ENCODE assay signal across 29 mouse cellular contexts in the genomic region with DNA sequence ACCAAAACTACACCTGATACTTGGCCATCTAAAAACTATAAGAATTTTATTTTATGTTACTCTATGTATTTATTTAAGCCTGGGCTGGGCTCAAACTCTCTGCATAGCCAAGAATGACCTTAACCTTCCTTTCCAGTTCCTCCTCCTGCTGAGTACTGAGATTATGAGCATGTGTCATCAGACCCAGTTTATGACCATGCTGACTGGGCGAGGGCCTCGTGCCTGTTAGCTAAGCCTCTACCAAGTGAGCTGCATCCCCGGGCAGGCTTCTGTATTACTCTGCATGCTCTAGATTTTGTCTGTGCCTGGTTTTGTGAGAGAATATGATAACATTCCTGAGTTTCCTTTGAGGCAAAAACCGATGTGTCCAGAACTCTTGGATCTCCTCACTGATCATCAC.
DNase-seq lines count a peak whose midpoint lies in the region; ATAC-seq and TF ChIP-seq lines count a peak whose summit lies in the region.
"Had no signal": no experiment of that assay in that cellular context is flagged by ENCODE, and none has a peak within 500 bp of the region (broad histone marks: within the 10 kb centered on the region; RNA-seq: fewer than 3 reads in every experiment).

No protein-coding gene starts in this region.

- DNase-seq in heart, adult 11 months, result peak; percentile 85
- peak; percentile 27 for DNase-seq in adrenal gland, postnatal 25 days
- DNase-seq in layer of hippocampus, adult 2 months (ENCODE audit: low spot score in 2 of 2), result no peak
- no peak for DNase-seq in frontal cortex, postnatal 25 days (ENCODE audit: low spot score in 2 of 2)
- no peak for DNase-seq in urinary bladder, postnatal 25 days (ENCODE audit: low spot score)
- DNase-seq: cerebellum, adult 11 months; cerebellum, adult 9-10 months; cerebellum, postnatal 36 days; kidney, adult 11 months; kidney, postnatal 36 days; layer of hippocampus, adult 9-11 months; liver; lung, adult 2 months; lung, postnatal 10 days; retina, postnatal 1 day; right cerebral cortex, postnatal 25 days; spleen, adult 18-20 months; thymus, adult 2 months; thymus, postnatal 36 days had no signal

- no peaks in the 10 kb centered on the region for H3K4me1 ChIP-seq in heart, embryonic 11.5 days (ENCODE audit: control insufficient read depth, insufficient read depth, low read length)
- H3K4me1 ChIP-seq in intestine, embryonic 16.5 days (ENCODE audit: control insufficient read depth, insufficient read depth, low read length), result no peaks in the 10 kb centered on the region
- H3K4me1 ChIP-seq: forebrain, embryonic 15.5 days; heart, embryonic 15.5 days; midbrain, embryonic 15.5 days; neural tube, embryonic 15.5 days had no signal

- WGBS in heart, embryonic 11.5 days (ENCODE audit: insufficient replicate concordance), result 89% methylated on average over 4 of the region's 4 CpGs
- 61% methylated on average over 4 of the region's 4 CpGs for WGBS in intestine, embryonic 16.5 days

- no peak overlapping the region for H3K4me2 ChIP-seq in heart, embryonic 11.5 days
- H3K4me2 ChIP-seq in intestine, embryonic 16.5 days (ENCODE audit: low read depth, low read length), result no peak overlapping the region
- H3K4me2 ChIP-seq: embryonic facial prominence, embryonic 13.5 days; forebrain, embryonic 15.5 days; heart, embryonic 15.5 days; midbrain, embryonic 15.5 days; neural tube, embryonic 15.5 days had no signal

- no peak for TF ChIP-seq CTCF in layer of hippocampus, adult 2 months (conservative IDR thresholded peaks at IDR 0.05)

- H3K9ac ChIP-seq in heart, embryonic 11.5 days (ENCODE audit: low read depth, low read length), result no peak overlapping the region
- H3K9ac ChIP-seq in intestine, embryonic 16.5 days (ENCODE audit: low read depth, low read length), result no peak overlapping the region
- H3K9ac ChIP-seq: embryonic facial prominence, embryonic 13.5 days; forebrain, embryonic 15.5 days; heart, embryonic 15.5 days; liver, embryonic 14.5 days; midbrain, embryonic 15.5 days; neural tube, embryonic 15.5 days had no signal

- H3K9me3 ChIP-seq in heart, embryonic 11.5 days (replicated peaks; ENCODE audit: control insufficient read depth, low read length), result no peaks in the 10 kb centered on the region
- no peaks in the 10 kb centered on the region for H3K9me3 ChIP-seq in intestine, embryonic 16.5 days (ENCODE audit: control insufficient read depth, low read length)
- H3K9me3 ChIP-seq: embryonic facial prominence, embryonic 13.5 days; forebrain, embryonic 10.5 days; forebrain, embryonic 15.5 days; heart, embryonic 15.5 days; midbrain, embryonic 15.5 days; neural tube, embryonic 15.5 days had no signal

- H3K27me3 ChIP-seq in heart, embryonic 11.5 days (ENCODE audit: control insufficient read depth, insufficient read depth, low read length), result no peaks in the 10 kb centered on the region
- no peaks in the 10 kb centered on the region for H3K27me3 ChIP-seq in intestine, embryonic 16.5 days (replicated peaks; ENCODE audit: control insufficient read depth, insufficient read depth, low read length)
- H3K27me3 ChIP-seq: embryonic facial prominence, embryonic 13.5 days; forebrain, embryonic 15.5 days; heart, embryonic 15.5 days; midbrain, embryonic 15.5 days; neural tube, embryonic 15.5 days had no signal

- H3K27ac ChIP-seq in heart, embryonic 11.5 days (ENCODE audit: low read depth, low read length), result no peak overlapping the region
- no peak overlapping the region for H3K27ac ChIP-seq in intestine, embryonic 16.5 days (ENCODE audit: low read length)
- H3K27ac ChIP-seq in layer of hippocampus, adult 2 months, result no peak overlapping the region
- H3K27ac ChIP-seq: embryonic facial prominence, embryonic 13.5 days; forebrain, embryonic 10.5 days; forebrain, embryonic 15.5 days; heart, embryonic 15.5 days; liver, embryonic 14.5 days; midbrain, embryonic 15.5 days; neural tube, embryonic 15.5 days had no signal

- no peaks in the 10 kb centered on the region for H3K36me3 ChIP-seq in heart, embryonic 11.5 days (ENCODE audit: control insufficient read depth, insufficient read depth, low read length)
- H3K36me3 ChIP-seq in intestine, embryonic 16.5 days (ENCODE audit: control insufficient read depth, insufficient read depth, low read length), result no peaks in the 10 kb centered on the region
- H3K36me3 ChIP-seq: embryonic facial prominence, embryonic 13.5 days; forebrain, embryonic 15.5 days; midbrain, embryonic 15.5 days; neural tube, embryonic 15.5 days had no signal

- ATAC-seq in heart, embryonic 11.5 days (replicated peaks; ENCODE audit: insufficient number of reproducible peaks, low FRiP score, low TSS enrichment), result no peak
- peak; percentile 95 for ATAC-seq in intestine, embryonic 16.5 days
- ATAC-seq: forebrain, embryonic 15.5 days; hindbrain, embryonic 16.5 days; midbrain, embryonic 15.5 days had no signal

- H3K4me3 ChIP-seq in heart, embryonic 11.5 days (ENCODE audit: low read depth, low read length), result no peak overlapping the region
- no peak overlapping the region for H3K4me3 ChIP-seq in intestine, embryonic 16.5 days (ENCODE audit: low read length)
- H3K4me3 ChIP-seq in layer of hippocampus, adult 2 months, result no peak overlapping the region
- H3K4me3 ChIP-seq: embryonic facial prominence, embryonic 13.5 days; forebrain, embryonic 10.5 days; forebrain, embryonic 15.5 days; heart, embryonic 15.5 days; midbrain, embryonic 15.5 days; neural tube, embryonic 15.5 days had no signal

Comparison
In these comparisons a context has a peak if more than half of its experiments do, and no peak if none do; other contexts are left out.
1. DNase-seq: peak in heart, adult 11 months (single experiment) and adrenal gland, postnatal 25 days (single experiment); none in layer of hippocampus, adult 2 months (0 of 2), frontal cortex, postnatal 25 days (0 of 2) and urinary bladder, postnatal 25 days (single experiment).